Mouse (Mus musculus) heart, postnatal 25 days (tissue): ENCODE measurements at regions not wholly inside any gene's neighbourhood (a gene's known extent, or its start where the extent isn't known, plus 50 kb on each side); places are given as distances from the start of the nearest gene placed in this dataset.

Experiments used
- DNase-seq: peaks from one replicate; pipeline ENCODE4 v3.0.0; 2022; ENCODE audit warnings: low spot score
- intact Hi-C: fragments of 180-260 bp; cut with DNase I; formaldehyde crosslinking; loops from one replicate; pipeline ENCODE4 v1.15.1; 2025

- intact Hi-C loops = no loop called here
- no peak for DNase-seq
Measured at GRCm38 (mm10) chr4:55805255-55806051, 273.2 kb upstream of the Klf4 start.

- intact Hi-C loops = no loop called here
- no peak for DNase-seq
Measured at GRCm38 (mm10) chr4:55802101-55802500, 269.8 kb upstream of the Klf4 start.

DNA sequence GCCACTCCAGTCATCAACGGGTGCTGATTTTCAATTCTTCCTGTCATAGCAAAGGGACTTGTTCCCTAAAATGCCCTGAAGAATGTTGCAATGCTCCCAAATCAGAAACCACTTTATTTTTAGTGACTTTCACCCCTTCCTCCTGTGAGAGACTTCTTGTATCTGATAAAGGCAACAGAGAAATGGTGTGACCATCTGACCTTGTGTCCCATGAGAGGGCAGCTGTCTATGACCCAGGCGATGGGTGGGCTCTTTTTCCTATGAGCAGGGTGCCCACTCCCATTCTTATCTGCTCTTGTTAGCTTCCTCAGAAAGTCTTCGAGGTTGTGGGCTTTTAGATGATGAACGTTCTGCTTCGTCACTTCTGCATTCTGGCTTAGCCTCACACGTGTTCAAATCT lies 265.8 kb upstream of the Klf4 start:
- DNase-seq = no peak
- intact Hi-C loops = no loop called here

- no peak for DNase-seq
- intact Hi-C loops = no loop called here
Measured at GRCm38 (mm10) chr4:55781329-55781847, 249.1 kb upstream of the Klf4 start.

- intact Hi-C loops = no loop called here
- no peak for DNase-seq
Measured at GRCm38 (mm10) chr4:55779581-55779980, 247.3 kb upstream of the Klf4 start.

DNA sequence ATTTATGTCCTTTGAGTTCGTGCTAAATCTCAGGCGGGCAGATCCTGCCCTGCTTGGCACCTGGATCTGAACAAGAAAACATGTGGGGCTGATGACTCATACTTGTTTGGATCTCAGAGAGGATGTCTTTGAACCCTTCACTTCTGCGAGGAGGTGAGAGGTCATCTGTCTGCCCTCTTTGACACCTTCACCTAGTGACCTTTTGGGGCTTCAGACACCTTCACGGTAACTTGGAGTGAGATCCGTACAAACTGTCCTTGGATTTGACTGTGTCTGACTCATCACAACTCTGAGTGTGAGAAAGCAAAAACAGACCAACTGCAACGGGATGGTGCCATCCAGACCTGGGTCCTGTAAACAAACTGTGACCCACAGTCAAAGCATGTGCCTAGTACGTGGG lies 243.6 kb upstream of the Klf4 start:
- intact Hi-C loops = no loop called here
- DNase-seq = no peak

- intact Hi-C loops = no loop called here
- no peak for DNase-seq
Measured at GRCm38 (mm10) chr4:55774571-55774970, 242.3 kb upstream of the Klf4 start.

- intact Hi-C loops = no loop called here
- DNase-seq = no peak
Measured at GRCm38 (mm10) chr4:55769656-55770055, 237.4 kb upstream of the Klf4 start.

DNA sequence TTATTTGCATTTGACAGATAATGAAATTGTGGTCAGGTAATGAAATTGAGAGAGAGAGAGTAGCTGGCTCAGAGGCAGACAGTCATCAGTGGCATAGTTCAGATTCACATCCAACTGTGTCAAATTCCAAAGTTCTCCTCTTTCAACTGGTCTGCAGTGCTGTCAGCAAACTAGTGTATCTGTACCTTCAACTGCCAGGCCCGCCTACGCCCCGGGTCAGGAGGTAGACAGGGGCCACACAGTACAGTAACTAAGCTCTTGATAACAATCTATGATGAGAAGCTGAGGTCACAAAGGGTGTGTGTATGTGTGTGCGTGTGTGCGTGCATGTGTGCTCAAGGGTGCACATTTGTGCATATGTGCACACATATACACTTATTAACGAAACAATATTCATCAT lies 236.1 kb upstream of the Klf4 start:
- intact Hi-C loops = no loop called here
- DNase-seq = no peak

DNA sequence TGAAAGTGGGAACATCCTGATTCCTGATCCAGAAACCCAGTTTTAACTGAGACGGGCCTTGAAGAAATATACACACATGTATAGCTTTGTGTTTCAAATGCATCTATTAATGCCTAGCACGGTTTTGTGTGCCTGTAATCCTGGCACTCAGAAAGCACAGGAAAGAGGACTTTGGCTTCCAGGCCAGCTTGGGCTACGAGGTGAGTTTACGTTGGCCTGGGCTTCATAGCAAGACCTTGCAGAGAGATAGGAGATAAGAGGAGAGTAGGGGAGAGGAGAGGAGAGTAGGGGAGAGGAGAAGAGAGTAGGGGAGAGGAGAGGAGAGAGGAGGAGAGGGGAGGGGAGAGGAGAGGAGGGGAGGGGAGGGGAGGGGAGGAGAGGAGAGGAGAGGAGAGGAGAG lies 234.9 kb upstream of the Klf4 start:
- no peak for DNase-seq
- intact Hi-C loops = no loop called here

DNA sequence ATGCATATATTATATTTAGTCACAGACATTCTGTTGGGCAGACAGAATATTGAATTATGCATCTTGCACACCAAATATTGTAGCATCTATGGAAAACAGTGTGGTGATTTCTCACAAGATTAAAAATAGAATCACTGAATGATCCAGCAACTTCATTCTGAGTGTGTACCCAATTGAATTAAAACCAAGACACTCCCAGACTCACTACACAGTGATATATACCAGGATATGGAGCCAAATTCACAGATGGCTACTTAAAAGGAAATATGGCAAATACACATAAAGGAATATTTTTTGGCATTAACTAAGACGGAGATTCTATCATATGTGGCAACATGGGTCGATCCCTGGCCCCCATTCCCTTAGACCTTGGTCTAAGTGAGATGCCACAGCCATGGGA lies 233.5 kb upstream of the Klf4 start:
- intact Hi-C loops = no loop called here
- no peak for DNase-seq

DNA sequence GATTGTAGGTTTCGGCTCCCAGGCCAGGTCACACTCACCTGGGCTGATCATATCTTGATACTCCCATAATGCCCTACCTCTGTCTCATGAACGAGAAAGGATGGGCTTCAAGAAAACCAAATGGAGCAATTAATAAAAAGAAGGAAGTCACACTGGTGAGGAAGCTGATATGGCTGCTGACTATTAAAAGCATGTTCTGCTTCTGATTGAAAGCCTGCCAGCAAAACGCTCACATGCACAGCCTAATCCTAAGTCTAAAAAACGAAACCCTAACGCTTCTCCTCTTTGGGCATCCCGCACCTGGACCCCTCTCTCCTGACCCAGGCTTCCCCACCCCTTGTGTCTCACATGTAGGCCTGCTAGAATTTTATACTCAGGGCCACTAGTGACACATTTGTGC lies 230.8 kb upstream of the Klf4 start:
- DNase-seq = no peak
- intact Hi-C loops = no loop called here

- intact Hi-C loops = no loop called here
- no peak for DNase-seq
Measured at GRCm38 (mm10) chr4:55762389-55762788, 230.1 kb upstream of the Klf4 start.

DNA sequence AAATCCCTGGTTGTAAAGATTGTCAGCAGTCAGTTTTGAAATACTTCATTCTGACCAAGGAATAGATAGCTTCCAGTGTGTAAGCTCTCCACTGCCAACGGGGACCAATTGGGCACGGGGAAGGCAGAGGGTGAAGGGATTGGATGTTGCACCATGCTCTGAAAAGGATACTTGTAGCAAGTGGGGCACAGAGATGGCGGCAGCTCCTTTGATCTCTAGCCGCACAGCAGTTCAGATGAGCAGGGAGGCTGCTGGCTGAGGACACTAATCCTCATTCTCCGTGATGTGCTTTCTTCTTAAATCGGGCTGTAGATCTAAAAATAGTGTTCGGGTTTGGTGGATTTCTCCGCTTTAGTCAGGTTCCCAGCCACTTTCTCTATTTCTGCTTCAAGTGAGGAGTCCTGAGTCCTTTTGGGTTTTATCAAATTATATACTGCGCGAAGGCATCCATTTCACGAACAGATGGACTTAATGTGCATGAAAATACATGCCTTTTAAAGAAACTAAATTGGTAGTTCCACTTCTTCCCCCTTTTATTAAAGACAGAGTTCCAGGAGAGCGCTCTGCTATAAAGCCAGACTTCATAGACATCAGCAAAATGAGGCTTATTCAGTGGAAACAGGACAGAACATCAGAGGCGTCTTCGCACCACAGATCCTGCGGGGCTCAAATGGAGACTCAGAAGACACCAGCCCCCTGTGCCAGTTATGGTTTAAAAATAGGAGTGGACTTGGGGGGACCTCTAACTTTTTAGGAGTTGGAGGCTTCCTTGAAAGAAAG lies 225.1 kb upstream of the Klf4 start:
- no peak for DNase-seq
- intact Hi-C loops = no loop called here

DNA sequence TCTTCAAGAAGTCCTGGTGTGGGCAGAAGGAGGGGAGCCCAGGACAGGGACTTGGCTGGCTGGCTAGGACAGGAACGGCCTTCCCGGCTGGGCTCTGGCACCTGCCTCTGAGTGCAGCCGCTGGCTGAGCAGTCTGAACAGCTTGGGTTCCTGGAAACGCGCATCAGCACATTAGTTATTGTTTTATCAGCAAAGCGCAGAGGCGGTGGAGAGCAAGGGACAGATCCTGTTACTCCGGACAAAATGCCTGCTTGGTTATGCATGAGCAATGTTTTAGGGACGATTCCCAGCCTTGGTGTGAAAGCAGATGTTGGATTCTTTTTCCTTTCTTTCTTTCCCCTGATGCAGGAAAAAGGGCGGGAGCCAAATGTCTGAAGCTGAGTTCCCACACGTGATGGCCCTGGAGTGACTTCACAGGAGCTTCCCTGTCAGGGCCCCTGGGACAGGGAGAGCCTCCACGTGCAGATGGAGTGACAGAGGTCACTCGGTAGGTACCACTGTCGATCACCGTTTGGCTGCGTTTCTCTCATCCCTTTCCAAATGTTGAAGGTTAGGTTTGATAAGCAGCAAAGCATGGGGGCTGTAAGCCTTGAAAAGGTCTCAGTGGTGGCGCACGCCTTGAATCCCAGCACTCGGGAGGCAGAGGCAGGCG lies 217.8 kb upstream of the Klf4 start:
- DNase-seq = peak; percentile 64
- intact Hi-C loops = no loop called here

DNA sequence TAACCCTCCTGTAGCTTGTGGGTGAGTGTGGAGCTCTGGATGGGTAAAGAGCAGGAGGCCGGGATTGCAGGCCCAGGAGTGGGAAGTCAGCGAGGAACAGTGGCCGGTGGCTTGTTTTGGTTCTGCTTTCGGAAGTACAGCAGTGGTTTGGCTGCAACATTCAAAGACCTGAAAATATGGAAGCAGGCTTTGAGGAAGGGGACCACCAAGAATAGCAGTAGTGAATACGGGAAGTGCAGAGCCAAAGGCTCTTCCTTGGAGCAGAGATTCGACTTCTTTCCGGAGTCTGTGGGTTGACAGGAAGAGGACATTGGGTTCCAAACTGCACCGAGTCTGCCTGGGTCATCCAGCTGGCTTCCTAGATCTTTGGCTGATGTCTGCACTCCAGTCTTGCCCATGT lies 209.1 kb upstream of the Klf4 start:
- intact Hi-C loops = no loop called here
- no peak for DNase-seq

- intact Hi-C loops = no loop called here
- DNase-seq = no peak
Measured at GRCm38 (mm10) chr4:55740062-55740461, 207.8 kb upstream of the Klf4 start.

GRCm38 (mm10) chr4:55738714-55739113 lies 206.4 kb upstream of the Klf4 start:
- DNase-seq = no peak
- intact Hi-C loops = no loop called here

GRCm38 (mm10) chr4:55735453-55735852 lies 203.2 kb upstream of the Klf4 start:
- intact Hi-C loops = no loop called here
- DNase-seq = no peak

GRCm38 (mm10) chr4:55734331-55734730 lies 202.1 kb upstream of the Klf4 start:
- no peak for DNase-seq
- intact Hi-C loops = no loop called here

GRCm38 (mm10) chr4:55733223-55733622 lies 201.0 kb upstream of the Klf4 start:
- intact Hi-C loops = no loop called here
- peak; percentile 23 for DNase-seq
